Mouse (Mus musculus): ENCODE results near the gene Ankrd31.

DNA sequence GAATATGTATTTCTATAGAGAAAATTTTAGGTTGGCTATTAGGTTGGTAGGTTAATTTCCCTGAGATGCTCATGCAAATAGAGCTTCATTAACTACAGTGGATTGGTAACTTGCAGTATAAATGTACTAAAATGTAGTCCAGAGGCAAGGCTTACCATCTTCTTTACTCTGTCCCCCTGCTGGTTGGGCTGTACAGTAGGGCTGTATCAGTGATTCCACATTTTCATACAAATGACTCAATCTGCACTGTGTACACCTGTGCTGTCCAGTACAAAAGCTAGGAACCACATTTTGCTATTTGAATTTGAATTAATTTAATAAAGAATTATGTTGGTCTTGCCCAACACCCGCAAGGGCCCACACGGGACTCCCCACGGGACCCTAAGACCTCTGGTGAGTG, 111.1 kb downstream of the Ankrd31 start:
- TF ChIP-seq CTCF (conservative IDR thresholded peaks at IDR 0.05; ENCODE audit: insufficient read depth, insufficient read length, low read depth, low read length), result no peak
- TF ChIP-seq POLR2A (IDR thresholded peaks at IDR 0.05; ENCODE audit: low read depth, low read length), result no peak

Data from kidney, adult 2 months (tissue).